Mouse (Mus musculus) embryonic facial prominence, embryonic 11.5 days (tissue): ENCODE results near the gene Lypd5. TPM values are rescaled to one million over a fixed set of nuclear protein-coding genes. Genes with fewer than 3 reads are reported as not detected.
A peak's percentile ranks its signal among the peaks of the same experiment; 100 is the strongest.

Source experiments
- ATAC-seq: fragments of 200-750 bp; cut with Nextera tagmentation; replicated peaks from 2 replicates; pipeline ENCODE4 v1.8.0; 2017; ENCODE audit warnings: low read depth; ENCODE audit not compliant: insufficient number of reproducible peaks, low FRiP score, low TSS enrichment
- DNase-seq: peaks from one replicate; pipeline ENCODE4 v3.0.0-alpha.2; 2015; ENCODE audit warnings: low spot score
- H3K27ac ChIP-seq: fragments of 300-500 bp; sonication (generic); replicated peaks from 2 replicates; pipeline ENCODE4 v1.5.1; 2014; ENCODE audit warnings: mild to moderate bottlenecking, low read depth, low read length, control low read depth
- H3K27me3 ChIP-seq: fragments of 300-500 bp; sonication (generic); 2 replicates; pipeline ENCODE4 v1.6.1; 2014; ENCODE audit warnings: mild to moderate bottlenecking, low read length, moderate library complexity, mixed read lengths; ENCODE audit not compliant: control insufficient read depth, insufficient read depth
- H3K36me3 ChIP-seq: fragments of 300-500 bp; sonication (generic); replicated peaks from 2 replicates; pipeline ENCODE4 v1.6.1; 2014; ENCODE audit warnings: low read depth, mild to moderate bottlenecking, low read length, moderate library complexity, mixed read lengths; ENCODE audit not compliant: control insufficient read depth, insufficient read depth
- H3K4me1 ChIP-seq: fragments of 300-500 bp; sonication (generic); 2 replicates; pipeline ENCODE4 v1.6.1; 2014; ENCODE audit warnings: low read length, mixed read lengths; ENCODE audit not compliant: control insufficient read depth, insufficient read depth
- H3K4me2 ChIP-seq: fragments of 300-500 bp; sonication (generic); 2 replicates; pipeline ENCODE4 v1.6.1; 2014; ENCODE audit warnings: low read depth, mild to moderate bottlenecking, control low read depth, low read length, moderate library complexity
- H3K4me3 ChIP-seq: fragments of 300-500 bp; sonication (generic); 2 replicates; pipeline ENCODE4 v1.5.1; 2014; ENCODE audit warnings: low read depth, low read length, control low read depth
- H3K9ac ChIP-seq: fragments of 300-500 bp; sonication (generic); replicated peaks from 2 replicates; pipeline ENCODE4 v1.6.1; 2014; ENCODE audit warnings: mild to moderate bottlenecking, control low read depth, low read length
- H3K9me3 ChIP-seq: fragments of 300-500 bp; sonication (generic); replicated peaks from 2 replicates; pipeline ENCODE4 v1.6.1; 2016; ENCODE audit warnings: mild to moderate bottlenecking, low read length, inconsistent platforms, mixed read lengths; ENCODE audit not compliant: control insufficient read depth
- WGBS: fragments of 180-500 bp; shearing (Covaris S2); extraction: QIAGEN DNeasy Blood & Tissue Kit; methylation state at CpG from one replicate; pipeline ENCODE4 v1.1.7; 2014; 5-methylcytosine and 5-hydroxymethylcytosine counted together
- polyA plus RNA-seq: library from polyadenylated mRNA; unstranded; fragments of >200 nt; fragmentation: Nextera tagmentation; extraction: Ambion mirVana; gene quantifications from 2 replicates; pipeline ENCODE4 v1.2.1, GENCODE M21; 2014

Gene Lypd5
- polyA plus RNA-seq, 1 experiment from 2014 or later, result not detected

- Histone ChIP-seq H3K36me3 (no peaks in the 10 kb centered on the region; the same call in 1 of the 2 replicates), H3K4me1 (no peaks in the 10 kb centered on the region), H3K9me3 (no peaks in the 10 kb centered on the region), H3K27ac (no peak overlapping the region), H3K4me3 (no peak overlapping the region), H3K27me3 (no peaks in the 10 kb centered on the region), H3K4me2 (no peak overlapping the region; the same call in 1 of the 2 replicates), H3K9ac (no peak overlapping the region)
- 95% methylated on average over 6 of the region's 6 CpGs for WGBS
- DNase-seq (no peak), ATAC-seq (no peak)
Observed at GRCm38 (mm10) chr7:24325197-24325596, 23.8 kb upstream of the Lypd5 start.

- H3K27me3 ChIP-seq, result no peaks in the 10 kb centered on the region
- H3K4me2 ChIP-seq, result peak overlapping the region; percentile 30
- WGBS, result 5% methylated on average over 13 of the region's 13 CpGs
- H3K27ac ChIP-seq, result no peak overlapping the region
- no peaks in the 10 kb centered on the region for H3K9me3 ChIP-seq
- ATAC-seq (peak; percentile 56), DNase-seq (peak; percentile 72)
- peak overlapping the region; percentile 24 for H3K4me3 ChIP-seq
- peak overlapping the region; percentile 43 for H3K9ac ChIP-seq
- no peaks in the 10 kb centered on the region; the same call in 1 of the 2 replicates for H3K36me3 ChIP-seq
- H3K4me1 ChIP-seq, result no peaks in the 10 kb centered on the region
Observed at GRCm38 (mm10) chr7:24325675-24326128, 23.3 kb upstream of the Lypd5 start.

- Histone ChIP-seq H3K9me3 (no peaks in the 10 kb centered on the region), H3K36me3 (no peaks in the 10 kb centered on the region; the same call in 1 of the 2 replicates), H3K4me3 (peak overlapping the region; percentile 24), H3K9ac (peak overlapping the region; percentile 43), H3K27ac (no peak overlapping the region), H3K4me2 (peak overlapping the region; percentile 30), H3K27me3 (no peaks in the 10 kb centered on the region), H3K4me1 (no peaks in the 10 kb centered on the region)
- ATAC-seq (no peak), DNase-seq (no peak)
- WGBS, result 44% methylated on average over 20 of the region's 20 CpGs
Observed at GRCm38 (mm10) chr7:24326273-24327135, 22.5 kb upstream of the Lypd5 start.

GRCm38 (mm10) chr7:24327281-24327975 lies 21.6 kb upstream of the Lypd5 start:
- DNase-seq, result no peak
- Histone ChIP-seq H3K27me3 (no peaks in the 10 kb centered on the region), H3K4me2 (no peak overlapping the region), H3K9ac (no peak overlapping the region), H3K36me3 (no peaks in the 10 kb centered on the region; the same call in 1 of the 2 replicates), H3K9me3 (no peaks in the 10 kb centered on the region), H3K4me1 (no peaks in the 10 kb centered on the region), H3K4me3 (no peak overlapping the region), H3K27ac (no peak overlapping the region)
- no peak for ATAC-seq
- WGBS, result 83% methylated on average over 14 of the region's 14 CpGs

- WGBS, result 48% methylated on average over 49 of the region's 49 CpGs
- Histone ChIP-seq H3K4me1 (no peaks in the 10 kb centered on the region), H3K9ac (no peak within 1 kb of the TSS), H3K27ac (no peak within 1 kb of the TSS), H3K36me3 (no peaks in the 10 kb centered on the region), H3K4me2 (no peak within 1 kb of the TSS; the same call in 1 of the 2 replicates), H3K4me3 (no peak within 1 kb of the TSS), H3K9me3 (no peaks in the 10 kb centered on the region), H3K27me3 (peaks cover 7% of the 10 kb centered on the region; the same call in 1 of the 2 replicates)
- DNase-seq, result no peak
- ATAC-seq, result no peak
Observed at GRCm38 (mm10) chr7:24333304-24333986, 15.6 kb upstream of the Lypd5 start, which contains the start of gene Tescl. TSS of gene Tescl (minus strand) at chr7:24333936.

GRCm38 (mm10) chr7:24335699-24336309 lies 13.2 kb upstream of the Lypd5 start:
- no peak overlapping the region for H3K27ac ChIP-seq
- ATAC-seq (no peak), DNase-seq (peak; percentile 85)
- no peaks in the 10 kb centered on the region for H3K36me3 ChIP-seq
- H3K4me3 ChIP-seq, result no peak overlapping the region
- H3K27me3 ChIP-seq, result peaks cover 7% of the 10 kb centered on the region; the same call in 1 of the 2 replicates
- H3K9me3 ChIP-seq, result no peaks in the 10 kb centered on the region
- H3K9ac ChIP-seq, result no peak overlapping the region
- WGBS, result 9% methylated on average over 5 of the region's 5 CpGs
- H3K4me1 ChIP-seq, result no peaks in the 10 kb centered on the region
- no peak overlapping the region for H3K4me2 ChIP-seq

GRCm38 (mm10) chr7:24338241-24338640 lies 10.8 kb upstream of the Lypd5 start:
- Histone ChIP-seq H3K4me2 (no peak overlapping the region), H3K27me3 (peaks cover 7% of the 10 kb centered on the region; the same call in 1 of the 2 replicates), H3K4me3 (no peak overlapping the region), H3K36me3 (no peaks in the 10 kb centered on the region), H3K27ac (no peak overlapping the region), H3K9me3 (no peaks in the 10 kb centered on the region), H3K4me1 (no peaks in the 10 kb centered on the region), H3K9ac (no peak overlapping the region)
- WGBS, result 44% methylated on average over 2 of the region's 2 CpGs
- DNase-seq, result no peak
- no peak for ATAC-seq
